In the genomic region with DNA sequence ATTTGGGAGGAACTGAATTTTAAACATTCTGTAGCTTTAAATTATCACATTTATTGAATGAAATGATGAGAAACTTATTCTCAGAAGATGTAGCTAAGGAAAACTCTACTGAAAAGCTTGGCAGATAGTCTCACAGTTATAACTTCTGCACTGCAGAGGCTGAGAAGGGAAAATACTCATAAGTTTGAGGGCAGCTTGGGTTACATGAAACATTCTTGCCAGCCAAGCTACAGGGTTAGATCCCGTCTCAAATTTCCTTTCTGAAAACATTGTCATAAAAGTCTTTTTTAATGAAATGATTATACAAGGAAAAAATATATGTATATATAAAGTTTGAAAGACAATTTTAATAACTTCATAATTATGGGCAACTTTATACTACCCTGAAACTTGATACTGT, we compare ENCODE assay signal across 18 mouse cellular contexts.
"Had no signal": no experiment of that assay in that cellular context is flagged by ENCODE, and none has a peak within 500 bp of the region (broad histone marks: within the 10 kb centered on the region; RNA-seq: fewer than 3 reads in every experiment).

No protein-coding gene starts in this region.

- H3K4me2 ChIP-seq: lung, embryonic 14.5 days; midbrain, embryonic 12.5 days; neural tube, embryonic 13.5 days; neural tube, embryonic 15.5 days had no signal

- H3K27me3 ChIP-seq: midbrain, embryonic 12.5 days; neural tube, embryonic 13.5 days; neural tube, embryonic 15.5 days had no signal

- H3K9me3 ChIP-seq: midbrain, embryonic 10.5 days; midbrain, embryonic 12.5 days; neural tube, embryonic 13.5 days; neural tube, embryonic 15.5 days had no signal

- H3K9ac ChIP-seq: lung, embryonic 14.5 days; midbrain, embryonic 12.5 days; neural tube, embryonic 13.5 days; neural tube, embryonic 15.5 days had no signal

- H3K36me3 ChIP-seq: midbrain, embryonic 10.5 days; midbrain, embryonic 12.5 days; neural tube, embryonic 13.5 days; neural tube, embryonic 15.5 days had no signal

- ATAC-seq: midbrain, embryonic 16.5 days had no signal

- H3K27ac ChIP-seq: midbrain, embryonic 10.5 days; midbrain, embryonic 12.5 days; neural tube, embryonic 13.5 days; neural tube, embryonic 15.5 days had no signal

- H3K4me1 ChIP-seq: midbrain, embryonic 10.5 days; midbrain, embryonic 12.5 days; neural tube, embryonic 13.5 days; neural tube, embryonic 15.5 days had no signal

- DNase-seq: lung, embryonic 14.5 days; lung, postnatal 10 days; lung, postnatal 4 days; midbrain, embryonic 14.5 days; retina, postnatal 1 day; right cerebral cortex, adult 18-20 months; right cerebral cortex, postnatal 25 days; right cerebral cortex, postnatal 4 days; spleen, adult 18-20 months; thymus, adult 18-20 months; thymus, postnatal 25 days; thymus, postnatal 4 days had no signal

- H3K4me3 ChIP-seq: midbrain, embryonic 10.5 days; midbrain, embryonic 12.5 days; myocyte; neural tube, embryonic 13.5 days; neural tube, embryonic 15.5 days had no signal
